Mouse (Mus musculus): Measurements from ENCODE around the gene Tas2r137.

- no peak for TF ChIP-seq POLR2A (IDR thresholded peaks at IDR 0.05; ENCODE audit: extremely low read depth, insufficient read depth, low read length)
- peak; percentile 23; the same call in 1 of the 2 replicates for TF ChIP-seq CTCF (IDR thresholded peaks at IDR 0.05; ENCODE audit: low read depth, low read length)
These were observed 36.5 kb upstream of the Tas2r137 start for GRCm38 (mm10) chr6:40454436-40455041.
